Mouse (Mus musculus) brain, embryonic 14.5 days (tissue): Measurements from ENCODE around the gene Calml4.

Source experiments
- CTCF ChIP-seq: fragments of 200-500 bp; IDR thresholded peaks from 2 replicates; pipeline ENCODE4 v1.5.1; 2012; ENCODE audit warnings: inconsistent platforms, mild to moderate bottlenecking, moderate library complexity, borderline replicate concordance; ENCODE audit not compliant: insufficient read depth, insufficient read length; ENCODE audit errors: extremely low read depth
- POLR2A ChIP-seq: fragments of 200-500 bp; IDR thresholded peaks from 2 replicates; pipeline ENCODE4 v1.6.1; 2012; ENCODE audit warnings: mild to moderate bottlenecking, inconsistent platforms, borderline replicate concordance; ENCODE audit not compliant: poor library complexity, insufficient read depth, insufficient read length, severe bottlenecking; ENCODE audit errors: extremely low read depth

DNA sequence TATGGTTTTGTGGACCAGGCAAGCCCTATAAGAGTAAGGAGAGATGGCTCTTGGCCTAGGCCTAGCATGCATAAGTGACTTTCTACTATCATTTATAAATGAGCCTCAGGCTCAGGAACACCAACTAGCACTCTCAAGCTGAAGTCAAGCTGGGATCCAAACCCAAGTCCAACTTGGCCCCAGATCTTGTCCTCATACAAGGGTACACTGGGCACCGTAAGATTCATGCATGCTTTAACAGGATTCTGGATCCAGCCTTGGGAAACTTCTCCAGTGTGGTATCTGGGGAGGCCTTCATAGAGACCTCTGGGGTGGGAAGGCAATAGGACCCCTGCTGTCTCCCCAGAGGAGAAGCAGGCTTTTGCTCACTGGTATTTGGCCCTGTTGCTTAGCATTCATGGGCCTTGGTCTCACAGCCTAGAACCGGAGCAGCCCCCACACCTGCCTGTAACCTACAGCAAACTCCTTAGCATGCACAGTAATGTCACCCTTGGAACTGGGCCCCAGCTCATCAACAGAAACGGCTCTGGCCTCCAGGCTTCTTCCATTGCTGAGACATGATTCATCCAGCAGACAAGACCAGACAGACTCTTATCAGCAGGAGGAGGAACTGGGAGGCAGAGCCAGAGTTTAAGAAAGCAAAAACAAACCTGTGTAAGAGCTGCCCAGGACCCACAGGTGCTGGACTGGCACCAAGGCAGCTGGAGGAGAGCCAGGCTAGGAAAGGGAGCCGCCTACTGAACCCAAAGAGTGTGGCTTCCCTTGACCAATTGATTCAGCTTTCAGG is 39.9 kb upstream of the Calml4 start:
- TF ChIP-seq POLR2A (no peak), CTCF (no peak)
